Mouse (Mus musculus) G1E (cell line): Measurements from ENCODE around the gene Dcdc2c.

Experiments
- CTCF ChIP-seq: IDR thresholded peaks from 2 replicates; pipeline ENCODE4 v1.5.1; 2012; ENCODE audit warnings: low read depth, low read length, inconsistent platforms, mixed read lengths
- GATA1 ChIP-seq: IDR thresholded peaks from 2 replicates; pipeline ENCODE4 v1.6.1; 2012; ENCODE audit warnings: borderline replicate concordance, low read length, inconsistent platforms, mixed read lengths
- POLR2AphosphoS5 ChIP-seq: IDR thresholded peaks from 2 replicates; pipeline ENCODE4 v1.6.1; 2012; ENCODE audit warnings: low read depth, low read length, inconsistent platforms; ENCODE audit not compliant: insufficient replicate concordance

GRCm38 (mm10) chr12:28572241-28572640, 20.0 kb upstream of the Dcdc2c start:
- no peak for TF ChIP-seq CTCF
- no peak for TF ChIP-seq GATA1
- no peak for TF ChIP-seq POLR2AphosphoS5
